Mouse (Mus musculus) embryonic facial prominence, embryonic 14.5 days (tissue): ENCODE measurements around the gene Tas1r3. TPM values are rescaled to one million over a fixed set of nuclear protein-coding genes. Genes with fewer than 3 reads are reported as not detected.

ENCODE experiments used
- ATAC-seq: fragments of 200-750 bp; cut with Nextera tagmentation; 2 replicates; pipeline ENCODE4 v1.8.0; 2017; ENCODE audit warnings: low read depth, moderate number of reproducible peaks, moderate TSS enrichment
- DNase-seq: peaks from one replicate; pipeline ENCODE4 v3.0.0-alpha.2; 2015; ENCODE audit warnings: low spot score
- H3K27ac ChIP-seq: fragments of 300-500 bp; sonication (generic); replicated peaks from 2 replicates; pipeline ENCODE4 v1.5.1; 2014; ENCODE audit warnings: low read depth, mild to moderate bottlenecking, low read length, moderate library complexity
- H3K27me3 ChIP-seq: fragments of 300-500 bp; sonication (generic); replicated peaks from 2 replicates; pipeline ENCODE4 v1.6.1; 2014; ENCODE audit warnings: low read length; ENCODE audit not compliant: control insufficient read depth, insufficient read depth
- H3K36me3 ChIP-seq: fragments of 300-500 bp; sonication (generic); 2 replicates; pipeline ENCODE4 v1.6.1; 2014; ENCODE audit warnings: low read length, mixed read lengths; ENCODE audit not compliant: control insufficient read depth, insufficient read depth
- H3K4me1 ChIP-seq: fragments of 300-500 bp; sonication (generic); 2 replicates; pipeline ENCODE4 v1.6.1; 2014; ENCODE audit warnings: antibody characterized with exemption, low read length; ENCODE audit not compliant: control insufficient read depth, insufficient read depth
- H3K4me2 ChIP-seq: fragments of 300-500 bp; sonication (generic); 2 replicates; pipeline ENCODE4 v1.6.1; 2014; ENCODE audit warnings: low read depth, mild to moderate bottlenecking, low read length, moderate library complexity, mixed read lengths
- H3K4me3 ChIP-seq: fragments of 300-500 bp; sonication (generic); 2 replicates; pipeline ENCODE4 v1.5.1; 2014; ENCODE audit warnings: low read depth, mild to moderate bottlenecking, low read length
- H3K9ac ChIP-seq: fragments of 300-500 bp; sonication (generic); 2 replicates; pipeline ENCODE4 v1.6.1; 2014; ENCODE audit warnings: low read depth, mild to moderate bottlenecking, low read length, moderate library complexity, mixed read lengths
- H3K9me3 ChIP-seq: fragments of 300-500 bp; sonication (generic); 2 replicates; pipeline ENCODE4 v1.6.1; 2016; ENCODE audit warnings: low read length; ENCODE audit not compliant: control insufficient read depth
- WGBS: fragments of 180-500 bp; shearing (Covaris S2); extraction: QIAGEN DNeasy Blood & Tissue Kit; methylation state at CpG from one replicate; pipeline ENCODE4 v1.1.7; 2014; 5-methylcytosine and 5-hydroxymethylcytosine counted together
- polyA plus RNA-seq: library from polyadenylated mRNA; unstranded; fragments of >200 nt; fragmentation: Nextera tagmentation; extraction: Ambion mirVana; gene quantifications from 2 replicates; pipeline ENCODE4 v1.2.1, GENCODE M21; 2014

The Tas1r3 gene
- polyA plus RNA-seq, 1 experiment from 2014 or later: 0.36 TPM

DNA sequence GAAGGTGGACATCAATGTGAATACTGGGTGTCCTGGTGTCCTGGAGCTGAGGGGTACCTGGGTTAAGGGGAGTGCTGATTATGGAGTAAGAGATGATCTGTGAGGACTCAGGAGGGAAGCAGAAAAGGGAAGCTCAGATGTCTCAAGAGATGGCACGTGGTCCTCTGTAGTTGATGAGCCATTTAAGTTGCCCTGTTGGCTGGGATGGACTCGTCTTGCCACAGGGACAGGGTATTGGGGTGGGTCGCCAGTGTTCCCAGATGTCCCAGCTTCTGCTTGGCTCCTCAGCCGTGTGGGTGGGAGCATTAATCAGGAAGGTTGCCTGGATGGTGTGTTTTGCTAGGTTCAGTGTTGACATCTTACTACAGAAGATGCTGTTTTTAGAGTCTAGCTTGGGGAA, 29.9 kb downstream of the Tas1r3 start:
- H3K27me3 ChIP-seq: no peaks in the 10 kb centered on the region
- peaks cover 21% of the 10 kb centered on the region for H3K4me1 ChIP-seq
- no peak overlapping the region for H3K27ac ChIP-seq
- no peaks in the 10 kb centered on the region for H3K9me3 ChIP-seq
- no peak overlapping the region for H3K4me3 ChIP-seq
- H3K9ac ChIP-seq: no peak overlapping the region
- DNase-seq (no peak), ATAC-seq (no peak)
- WGBS: 82% methylated on average over 4 of the region's 4 CpGs
- H3K36me3 ChIP-seq: peaks cover 14% of the 10 kb centered on the region
- no peak overlapping the region for H3K4me2 ChIP-seq

DNA sequence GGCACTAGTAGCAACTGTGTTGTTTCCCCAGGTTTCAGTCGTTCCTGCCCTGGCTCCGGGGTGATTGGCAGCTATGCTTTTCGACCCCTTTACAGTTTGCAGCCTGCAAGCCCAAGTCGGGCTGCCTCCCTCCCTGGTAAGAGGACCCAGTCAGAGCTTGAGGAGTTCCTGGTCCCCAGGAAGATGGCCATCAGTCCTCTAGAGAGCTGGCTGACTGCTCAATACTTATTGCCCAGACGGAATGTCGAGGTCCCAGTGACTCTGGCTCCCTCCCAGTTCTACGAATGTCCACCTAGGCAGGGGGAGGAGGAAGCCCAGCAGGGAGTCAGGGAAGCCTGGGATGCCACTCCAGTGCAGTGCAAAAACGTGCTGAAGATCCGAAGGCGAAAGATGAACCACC, 30.8 kb downstream of the Tas1r3 start:
- DNase-seq: no peak
- peak overlapping the region; percentile 87 for H3K9ac ChIP-seq
- no peaks in the 10 kb centered on the region for H3K27me3 ChIP-seq
- H3K9me3 ChIP-seq: no peaks in the 10 kb centered on the region
- H3K36me3 ChIP-seq: peaks cover 22% of the 10 kb centered on the region
- H3K4me2 ChIP-seq: peak overlapping the region; percentile 88
- peak overlapping the region; percentile 90 for H3K4me3 ChIP-seq
- peaks cover 15% of the 10 kb centered on the region for H3K4me1 ChIP-seq
- no peak for ATAC-seq
- no peak overlapping the region for H3K27ac ChIP-seq
- 57% methylated on average over 10 of the region's 10 CpGs for WGBS

DNA sequence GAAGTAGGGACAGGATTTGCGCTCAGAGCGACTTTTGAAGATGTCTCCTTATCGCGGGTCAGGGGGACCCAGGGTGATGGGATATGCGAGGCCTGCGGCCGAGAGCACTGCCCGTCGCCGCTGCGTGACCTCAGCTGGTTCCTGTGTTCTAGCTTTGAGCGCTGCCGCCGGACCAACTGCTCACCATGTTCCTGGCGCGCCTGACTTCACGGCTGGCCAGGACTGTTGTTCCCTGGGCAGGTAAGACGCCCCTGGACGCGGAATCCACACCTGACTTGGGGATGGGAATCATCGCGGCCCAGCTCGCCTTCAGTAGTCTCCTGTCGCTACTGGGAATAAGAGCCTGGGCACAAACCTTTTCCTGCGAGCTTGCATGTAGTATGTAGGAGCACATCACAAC, 31.3 kb downstream of the Tas1r3 start:
- peak overlapping the region; percentile 85 for H3K27ac ChIP-seq
- ATAC-seq (no peak; the same call in 1 of the 2 replicates), DNase-seq (no peak)
- peaks cover 26% of the 10 kb centered on the region for H3K36me3 ChIP-seq
- peak overlapping the region; percentile 87 for H3K9ac ChIP-seq
- peak overlapping the region; percentile 88 for H3K4me2 ChIP-seq
- peak overlapping the region; percentile 90 for H3K4me3 ChIP-seq
- no peaks in the 10 kb centered on the region for H3K27me3 ChIP-seq
- WGBS: 1% methylated on average over 18 of the region's 25 CpGs
- H3K4me1 ChIP-seq: peaks cover 15% of the 10 kb centered on the region
- no peaks in the 10 kb centered on the region for H3K9me3 ChIP-seq

DNA sequence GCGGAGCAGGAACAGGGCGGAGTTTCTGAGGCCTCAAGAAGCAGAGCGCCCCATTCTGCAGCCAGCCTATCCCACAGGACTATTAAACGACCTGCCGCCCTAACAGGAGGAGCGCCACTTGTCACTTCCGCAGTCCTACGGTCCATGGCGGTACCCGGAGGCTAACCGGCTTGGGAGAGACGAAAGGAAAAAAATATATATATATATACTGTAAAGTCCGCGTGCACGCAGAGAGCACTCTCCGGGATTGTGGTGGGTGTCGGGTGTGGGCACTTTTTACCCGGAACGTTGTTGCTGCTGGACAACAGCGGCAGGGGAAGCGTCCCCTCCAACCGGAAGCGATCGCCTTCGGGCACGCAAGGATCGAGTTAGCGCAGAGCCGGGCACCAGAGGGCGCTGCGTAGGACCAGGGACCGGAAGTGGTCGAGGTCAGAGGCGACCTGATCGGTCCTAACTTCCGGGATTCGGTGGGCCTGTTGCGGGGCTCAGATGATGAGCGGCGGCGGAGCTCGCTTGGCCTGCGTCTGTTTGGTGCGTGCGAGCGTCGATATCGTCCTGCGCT, 31.9 kb downstream of the Tas1r3 start, which contains the start of gene Aurkaip1:
Gene Aurkaip1 (plus strand): TSS at position 68 of the 562 bp plus-strand sequence.
- WGBS: 1% methylated on average over 36 of the region's 49 CpGs

DNA sequence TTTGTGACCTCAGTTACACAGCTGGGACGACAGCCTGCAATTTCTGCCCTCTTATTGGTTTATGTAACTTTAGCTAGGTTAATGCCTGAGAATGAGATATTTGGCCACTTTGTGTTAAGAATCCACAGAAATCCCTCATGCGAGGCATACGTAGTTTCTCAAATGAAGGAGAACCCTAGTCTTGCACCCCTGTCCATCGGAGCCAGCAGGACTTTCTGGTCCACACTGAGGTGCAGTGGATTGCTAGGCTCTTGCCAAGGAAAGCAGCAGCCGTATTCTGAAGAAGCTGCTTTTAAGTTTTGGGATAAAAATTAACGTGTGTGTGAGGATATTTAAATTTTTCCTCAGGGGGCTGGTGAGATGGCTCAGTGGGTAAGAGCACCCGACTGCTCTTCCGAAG, 32.6 kb downstream of the Tas1r3 start:
- peaks cover 36% of the 10 kb centered on the region for H3K36me3 ChIP-seq
- H3K4me2 ChIP-seq: peak overlapping the region; percentile 88
- H3K27me3 ChIP-seq: no peaks in the 10 kb centered on the region
- DNase-seq (no peak), ATAC-seq (no peak)
- WGBS: 51% methylated on average over 8 of the region's 8 CpGs
- H3K27ac ChIP-seq: no peak overlapping the region; the same call in 1 of the 2 replicates
- no peaks in the 10 kb centered on the region for H3K9me3 ChIP-seq
- 0 out of 2 replicates have a peak overlapping the region, but pooled peaks have one; percentile 43 for H3K9ac ChIP-seq
- peaks cover 15% of the 10 kb centered on the region for H3K4me1 ChIP-seq
- H3K4me3 ChIP-seq: peak overlapping the region; percentile 90

More for the DNA sequence above, 31.9 kb downstream of the Tas1r3 start, which contains the start of gene Aurkaip1:
- peak within 1 kb of the TSS; percentile 90 for H3K4me3 ChIP-seq
- H3K27me3 ChIP-seq: no peaks in the 10 kb centered on the region
- ATAC-seq: peak; percentile 95
- peak within 1 kb of the TSS; percentile 88 for H3K4me2 ChIP-seq
- peaks cover 31% of the 10 kb centered on the region for H3K36me3 ChIP-seq
- peak within 1 kb of the TSS; percentile 85 for H3K27ac ChIP-seq
- H3K9me3 ChIP-seq: no peaks in the 10 kb centered on the region
- DNase-seq: peak; percentile 97
- H3K9ac ChIP-seq: peak within 1 kb of the TSS; percentile 87
- H3K4me1 ChIP-seq: peaks cover 15% of the 10 kb centered on the region

DNA sequence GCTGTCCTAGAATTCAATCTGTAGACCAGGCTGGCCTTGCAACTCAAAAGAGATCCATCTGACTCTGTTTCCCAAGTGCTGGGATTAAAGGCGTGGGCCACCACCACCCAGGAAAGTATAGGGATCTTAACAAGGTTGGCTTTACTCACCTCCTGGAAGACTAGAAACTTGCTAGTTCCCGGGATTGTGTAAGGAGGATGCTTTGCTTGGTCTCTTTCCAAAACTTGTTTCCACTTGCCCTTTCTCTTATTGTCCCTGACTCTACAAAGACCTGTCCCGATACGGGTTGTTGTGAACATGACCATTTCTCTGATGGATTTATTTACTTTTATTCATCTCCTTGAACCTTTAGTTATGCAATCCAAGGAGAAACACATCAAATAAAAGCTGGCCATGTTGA, 33.3 kb downstream of the Tas1r3 start:
- peaks cover 42% of the 10 kb centered on the region for H3K36me3 ChIP-seq
- no peak for ATAC-seq
- WGBS: 90% methylated on average over 4 of the region's 4 CpGs

DNA sequence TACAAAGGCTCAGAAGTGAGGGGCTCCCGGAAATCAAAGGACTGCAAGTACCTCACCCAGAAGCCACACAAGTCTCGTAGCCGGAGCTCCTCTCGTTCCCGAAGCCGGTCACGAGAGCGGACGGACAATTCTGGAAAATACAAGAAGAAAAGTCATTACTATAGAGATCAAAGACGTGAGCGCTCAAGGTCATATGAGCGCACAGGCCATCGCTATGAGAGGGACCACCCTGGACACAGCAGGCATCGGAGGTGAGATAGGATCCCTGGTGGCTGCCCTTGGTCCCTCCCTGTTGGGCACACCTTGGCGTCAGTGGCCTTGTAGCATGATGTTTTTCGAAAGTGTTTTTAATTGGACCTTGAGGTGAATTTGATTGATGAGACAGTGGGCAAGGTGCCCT, 39.7 kb downstream of the Tas1r3 start:
- peaks cover 95% of the 10 kb centered on the region for H3K36me3 ChIP-seq
- H3K9me3 ChIP-seq: no peaks in the 10 kb centered on the region
- WGBS: 95% methylated on average over 16 of the region's 16 CpGs
- H3K27me3 ChIP-seq: no peaks in the 10 kb centered on the region
- no peaks in the 10 kb centered on the region for H3K4me1 ChIP-seq
- no peak overlapping the region for H3K27ac ChIP-seq
- no peak for ATAC-seq
- no peak overlapping the region for H3K4me2 ChIP-seq
- H3K9ac ChIP-seq: no peak overlapping the region
- no peak overlapping the region for H3K4me3 ChIP-seq
- no peak for DNase-seq

More for the DNA sequence above, 33.3 kb downstream of the Tas1r3 start:
- Histone ChIP-seq H3K27me3 (no peaks in the 10 kb centered on the region), H3K9ac (no peak overlapping the region; the same call in 1 of the 2 replicates), H3K4me3 (no peak overlapping the region), H3K4me2 (no peak overlapping the region), H3K4me1 (peaks cover 15% of the 10 kb centered on the region), H3K27ac (no peak overlapping the region), H3K9me3 (no peaks in the 10 kb centered on the region)
- no peak for DNase-seq

DNA sequence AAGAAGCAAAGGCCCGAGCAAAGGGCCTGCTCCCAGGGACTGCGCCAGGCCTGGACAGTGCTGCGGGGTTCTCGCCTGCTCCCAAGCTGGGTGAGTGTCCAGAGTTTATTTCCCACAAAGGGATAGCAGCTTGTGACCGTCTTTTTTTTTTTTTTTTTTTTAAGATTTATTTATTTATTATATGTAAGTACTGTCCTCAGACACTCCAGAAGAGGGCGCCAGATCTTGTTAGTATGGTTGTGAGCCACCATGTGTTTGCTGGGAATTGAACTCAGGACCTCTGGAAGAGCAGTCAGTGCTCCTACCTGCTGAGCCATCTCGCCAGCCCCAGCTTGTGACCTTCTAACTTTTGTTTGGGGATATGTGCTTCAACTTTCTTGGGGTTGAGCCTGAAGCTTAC, 42.1 kb downstream of the Tas1r3 start:
- Histone ChIP-seq H3K27ac (no peak overlapping the region), H3K9ac (no peak overlapping the region), H3K27me3 (no peaks in the 10 kb centered on the region), H3K36me3 (peaks cover 96% of the 10 kb centered on the region), H3K4me1 (no peaks in the 10 kb centered on the region), H3K4me3 (no peak overlapping the region), H3K4me2 (no peak overlapping the region), H3K9me3 (no peaks in the 10 kb centered on the region)
- DNase-seq (no peak), ATAC-seq (no peak)
- WGBS: 82% methylated on average over 7 of the region's 7 CpGs

DNA sequence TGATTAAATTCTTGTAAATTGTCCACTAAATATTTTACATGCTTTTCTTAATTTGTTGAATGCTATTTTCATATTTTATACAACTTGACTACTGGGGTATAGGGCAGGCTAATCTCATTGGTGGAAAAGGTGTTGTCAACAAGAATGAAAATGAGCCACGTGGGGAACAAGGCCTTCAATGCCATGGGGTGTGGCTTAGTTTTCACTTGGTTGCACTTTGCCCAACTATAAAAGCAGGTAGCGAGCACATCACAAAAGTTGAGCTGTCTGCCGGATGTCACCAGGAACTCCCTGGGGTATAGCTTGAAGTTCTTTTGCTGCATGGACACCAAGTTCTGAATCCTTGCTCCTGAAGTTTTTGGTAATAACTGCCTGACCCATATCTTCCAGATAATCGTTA, 45.6 kb downstream of the Tas1r3 start:
- Histone ChIP-seq H3K9ac (no peak overlapping the region), H3K27me3 (no peaks in the 10 kb centered on the region), H3K4me3 (no peak overlapping the region), H3K27ac (no peak overlapping the region), H3K36me3 (peaks cover 89% of the 10 kb centered on the region), H3K9me3 (no peaks in the 10 kb centered on the region), H3K4me1 (peaks cover 10% of the 10 kb centered on the region), H3K4me2 (no peak overlapping the region)
- DNase-seq: no peak
- WGBS: 81% methylated on average over 4 of the region's 4 CpGs
- no peak for ATAC-seq
